Mouse (Mus musculus): ENCODE data around the gene Rnf144b. TPM values are rescaled to one million over a fixed set of nuclear protein-coding genes. Genes with fewer than 3 reads are reported as not detected.

The Rnf144b gene
- 0.23 TPM for polyA plus RNA-seq (2017; shearing (Covaris generic))

DNA sequence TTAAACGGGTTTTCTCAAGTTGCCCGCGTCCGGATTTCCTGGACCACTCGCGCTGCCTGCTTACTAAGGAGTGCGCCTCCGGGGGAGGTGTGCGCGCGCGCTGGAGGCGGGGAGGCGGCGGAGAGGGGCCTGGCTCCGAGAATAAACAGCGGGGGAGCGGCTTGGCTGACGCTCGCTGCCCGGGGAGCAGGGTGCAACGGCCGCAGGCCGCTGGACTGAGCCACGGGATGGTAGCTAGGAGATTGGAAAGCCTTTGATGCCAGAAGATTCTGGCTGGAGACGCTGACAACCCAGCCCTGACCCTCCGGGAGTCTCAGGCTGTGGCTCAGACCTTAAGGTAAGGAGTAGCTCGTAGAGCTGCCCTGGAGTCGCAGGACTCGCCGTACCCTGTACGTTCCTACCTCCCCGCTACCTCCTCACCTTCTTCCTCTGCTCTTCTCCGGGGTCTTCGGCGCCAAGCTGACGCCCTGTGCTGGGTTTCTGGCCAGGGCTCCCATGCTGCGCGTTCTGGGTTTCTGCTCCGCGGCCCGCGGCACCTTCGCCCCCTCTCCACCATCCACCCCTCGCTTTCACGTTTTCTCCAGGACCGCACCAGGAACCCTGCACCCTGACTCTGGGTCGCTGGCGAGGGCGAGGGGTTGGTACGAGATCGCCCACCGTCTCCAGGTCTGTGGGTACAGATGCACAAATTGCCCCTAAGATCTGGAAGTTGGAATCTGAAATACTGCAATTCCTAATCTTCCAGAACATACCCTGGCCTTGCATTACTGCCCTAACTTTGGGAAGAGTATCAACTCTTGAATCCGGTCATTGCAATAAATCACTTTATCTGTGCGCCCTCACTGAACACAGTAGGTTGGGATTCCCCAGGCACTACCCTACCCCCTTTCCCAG, at the start of gene Rnf144b:
Rnf144b (plus strand) TSS at position 120 of the 894 bp plus-strand sequence.

DNA sequence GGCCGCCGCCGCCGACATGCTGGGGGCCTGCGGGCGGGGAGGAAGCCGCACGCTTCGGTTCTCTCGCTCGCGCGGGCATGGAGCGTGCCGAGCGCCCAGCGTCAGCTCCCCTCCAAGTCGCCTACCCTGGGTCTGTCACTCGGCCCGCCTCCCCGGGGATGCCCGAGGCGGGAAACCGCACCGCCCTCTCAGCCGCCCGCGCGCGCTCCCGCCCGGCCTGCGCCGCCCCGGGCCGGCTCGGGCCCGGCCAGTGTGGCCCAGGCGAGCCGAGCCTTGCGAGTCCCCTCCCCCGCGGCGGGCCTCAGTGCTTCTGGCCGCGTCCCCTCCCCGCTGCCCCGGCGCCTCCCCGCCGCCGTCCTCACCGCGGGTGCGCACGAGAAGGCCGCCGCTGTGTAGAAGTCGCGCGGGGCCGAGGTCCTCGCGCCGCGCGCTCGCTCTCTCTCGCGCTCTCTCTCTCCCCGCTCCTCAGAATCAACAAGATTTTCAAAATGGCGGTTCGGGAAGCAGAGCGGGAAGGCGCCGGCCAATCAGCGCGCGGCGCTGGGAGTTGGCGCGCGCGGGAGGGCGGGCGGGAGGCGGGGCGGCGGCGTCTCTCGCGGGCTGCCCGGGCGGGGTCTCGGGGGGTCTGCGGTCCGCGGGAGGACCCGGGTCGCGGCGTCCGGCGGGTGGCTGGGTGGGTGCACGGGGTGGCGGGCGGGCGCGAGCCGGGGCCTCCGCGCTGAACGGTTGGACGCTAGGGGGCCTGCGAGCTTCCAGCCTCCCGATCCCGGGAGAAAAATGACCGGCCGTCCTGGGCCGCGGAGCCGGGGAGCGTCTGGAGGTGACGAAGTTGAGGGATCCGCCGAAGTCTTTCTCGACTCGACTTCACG, 16.5 kb upstream of the Rnf144b start, which contains the start of gene Dek:
Dek (minus strand) TSS at position 491 of the 869 bp plus-strand sequence.

Other genes starting within 250 kb of the Rnf144b start
- gene Kif13a, start 192.8 kb upstream of the Rnf144b start, polyA plus RNA-seq (2017; shearing (Covaris generic)): 6.0 TPM
- gene Nhlrc1, start 107.8 kb upstream of the Rnf144b start, polyA plus RNA-seq (2017; shearing (Covaris generic)): 0.28 TPM
- 31.5 TPM for gene Kdm1b, start 79.2 kb upstream of the Rnf144b start, polyA plus RNA-seq (2017; shearing (Covaris generic))
- 4.3 TPM for gene Tpmt, start 77.9 kb upstream of the Rnf144b start, polyA plus RNA-seq (2017; shearing (Covaris generic))
- 79.2 TPM for gene Dek, start 16.5 kb upstream of the Rnf144b start, polyA plus RNA-seq (2017; shearing (Covaris generic))